Mouse (Mus musculus): ENCODE measurements around the gene E130308A19Rik.

The E130308A19Rik gene

DNA sequence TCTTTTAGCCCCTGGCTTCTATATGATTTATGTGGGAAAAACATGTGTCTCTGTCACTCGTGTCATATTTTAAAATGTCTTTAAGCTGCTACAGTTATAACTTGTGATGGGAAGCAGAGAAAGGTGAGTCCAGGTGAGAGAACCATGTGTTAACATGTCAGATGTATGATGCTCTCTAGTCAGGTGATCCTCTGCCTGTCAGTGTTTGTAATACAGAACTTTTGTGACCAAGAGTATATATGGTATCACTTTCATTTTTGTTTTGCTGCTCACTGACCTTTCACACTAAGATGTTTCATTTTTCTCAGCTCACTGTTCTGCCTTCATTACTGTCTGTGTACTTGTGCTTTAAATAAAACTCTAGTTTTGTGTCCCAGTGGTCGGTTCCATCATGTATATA, 102.8 kb downstream of the E130308A19Rik start:
- no peak for DNase-seq

- no peak for DNase-seq
Measured at GRCm38 (mm10) chr4:59731544-59731943, 105.5 kb downstream of the E130308A19Rik start.

DNA sequence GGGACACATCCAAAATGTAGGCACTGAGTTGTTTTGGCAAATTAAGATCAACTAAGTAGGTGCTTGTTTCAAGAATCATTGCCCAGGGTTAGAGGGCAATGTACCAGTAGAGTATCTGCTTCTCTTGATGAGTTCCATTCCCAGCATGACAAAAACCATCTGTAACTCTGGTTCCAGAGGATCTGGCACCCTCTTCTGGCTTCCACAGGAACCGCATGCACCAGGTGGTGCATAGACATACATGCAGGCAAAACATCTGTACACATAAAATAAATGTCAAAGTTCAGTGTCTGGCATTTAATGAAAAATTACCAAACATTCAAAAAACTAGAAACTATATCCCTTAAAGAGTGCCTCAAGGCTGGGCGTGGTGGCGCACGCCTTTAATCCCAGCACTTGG, 113.3 kb downstream of the E130308A19Rik start:
- DNase-seq = no peak

- no peak for DNase-seq
Measured at GRCm38 (mm10) chr4:59739882-59740281, 113.9 kb downstream of the E130308A19Rik start.

- peak; percentile 57 to 65 for DNase-seq
Measured at GRCm38 (mm10) chr4:59753491-59754140, 127.6 kb downstream of the E130308A19Rik start.

DNA sequence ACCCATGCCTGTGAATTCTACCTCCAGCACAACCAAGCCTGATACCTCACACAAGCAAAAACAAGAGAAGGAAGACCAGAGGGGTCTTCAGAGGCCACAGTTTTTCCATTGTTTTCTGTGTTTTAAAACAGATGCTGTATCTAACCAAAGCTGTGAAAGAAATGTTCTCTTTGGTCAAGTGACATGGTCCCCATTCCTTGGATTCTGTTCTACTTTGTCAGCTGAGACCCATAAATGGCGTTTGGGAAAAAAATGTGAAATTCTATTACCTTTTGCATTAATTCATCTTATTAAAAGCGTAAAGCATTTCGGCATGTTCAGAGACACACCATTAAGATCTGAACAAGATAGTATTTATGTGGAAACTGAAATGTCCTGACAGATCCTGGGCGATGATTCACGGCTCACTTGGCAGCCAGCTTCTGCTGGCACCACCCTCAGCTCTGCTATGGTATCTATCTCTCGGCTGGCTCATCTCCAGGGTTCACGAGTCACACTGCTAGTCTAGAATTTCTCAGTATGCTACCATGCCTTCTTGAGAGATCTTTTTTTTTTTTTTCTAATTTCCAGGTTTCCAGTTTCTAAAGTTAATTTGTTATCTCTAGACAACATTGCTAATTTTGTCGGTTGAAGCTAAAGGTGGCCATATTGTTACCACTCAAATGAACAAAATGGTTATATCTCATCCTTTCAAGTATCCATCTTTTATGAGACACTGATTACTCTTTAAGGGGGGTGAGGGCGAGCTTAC, 130.5 kb downstream of the E130308A19Rik start:
- DNase-seq = peak; percentile 95 to 96

GRCm38 (mm10) chr4:59757452-59758435, 131.7 kb downstream of the E130308A19Rik start:
- peak in 1 of 2 experiments; percentile 48 for DNase-seq

- no peak for DNase-seq
Measured at GRCm38 (mm10) chr4:59760016-59760415, 134.0 kb downstream of the E130308A19Rik start.

DNA sequence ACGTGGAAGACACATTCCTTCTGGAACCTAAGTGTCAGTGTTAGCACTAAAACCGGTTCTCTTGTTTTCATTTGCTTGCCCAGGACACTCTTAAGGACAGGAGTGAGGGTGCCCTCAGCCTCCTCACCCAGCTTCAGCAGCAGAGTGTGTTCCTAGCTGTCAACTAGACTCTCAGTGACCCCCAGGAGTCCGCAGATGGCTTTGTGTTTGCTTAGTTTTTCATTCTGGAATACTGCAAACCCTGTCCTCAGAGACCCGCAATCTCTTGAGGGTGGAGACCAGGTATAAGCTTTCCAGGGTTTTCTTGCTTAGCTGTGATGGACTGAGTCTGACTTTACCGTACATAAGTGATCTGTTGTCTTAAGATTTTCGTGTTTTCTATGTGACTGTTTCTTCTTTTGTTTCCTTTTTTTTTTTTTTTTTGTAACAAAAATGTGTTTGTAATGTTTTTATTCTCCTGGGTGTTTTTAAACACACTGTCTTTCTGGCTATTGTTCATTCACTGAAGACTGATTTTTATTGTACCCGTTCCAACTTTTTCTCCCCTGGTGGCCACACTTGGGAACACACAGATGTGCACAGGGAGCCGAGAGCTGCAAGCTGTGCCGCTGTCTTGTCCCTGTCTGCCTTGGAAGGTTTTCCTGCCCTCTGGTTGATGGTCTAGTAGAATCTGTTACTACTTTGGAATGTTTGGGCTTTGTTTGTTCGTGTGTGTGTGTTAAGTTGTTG, 134.8 kb downstream of the E130308A19Rik start:
- peak; percentile 40 to 56 for DNase-seq

GRCm38 (mm10) chr4:59761365-59761729, 135.3 kb downstream of the E130308A19Rik start:
- DNase-seq = no peak

- DNase-seq = no peak
Measured at GRCm38 (mm10) chr4:59764950-59765349, 138.9 kb downstream of the E130308A19Rik start.

DNA sequence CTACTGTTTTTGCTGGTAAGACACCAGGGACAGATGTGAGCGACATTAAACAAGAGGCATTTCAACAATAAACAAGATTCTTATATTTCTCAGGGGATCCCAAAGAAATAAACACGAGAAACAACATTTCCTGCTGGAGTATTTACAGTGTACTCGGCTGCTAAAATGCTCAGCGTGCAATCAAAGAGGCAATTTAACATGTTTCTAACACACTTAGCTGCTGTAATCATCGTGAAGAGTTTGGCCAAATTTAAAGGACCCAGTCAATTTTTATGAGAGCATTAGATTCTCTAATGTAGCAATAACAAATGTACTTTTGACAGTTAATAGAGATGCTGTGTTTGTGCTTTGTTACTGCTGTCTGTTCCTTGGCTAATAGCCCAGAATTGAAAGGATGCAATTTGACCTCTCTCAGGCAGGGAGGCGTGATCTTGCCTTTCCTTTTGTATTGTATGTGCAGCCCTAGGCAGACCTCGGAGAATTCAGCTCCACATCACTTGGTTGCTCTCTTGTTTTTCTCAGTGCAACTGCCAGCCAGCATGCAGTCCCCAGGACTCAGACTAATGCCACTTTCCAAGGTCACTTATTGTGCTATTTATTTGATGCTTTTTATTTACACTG, 139.5 kb downstream of the E130308A19Rik start:
- no peak for DNase-seq

- DNase-seq = no peak
Measured at GRCm38 (mm10) chr4:59767717-59768116, 141.7 kb downstream of the E130308A19Rik start.

DNA sequence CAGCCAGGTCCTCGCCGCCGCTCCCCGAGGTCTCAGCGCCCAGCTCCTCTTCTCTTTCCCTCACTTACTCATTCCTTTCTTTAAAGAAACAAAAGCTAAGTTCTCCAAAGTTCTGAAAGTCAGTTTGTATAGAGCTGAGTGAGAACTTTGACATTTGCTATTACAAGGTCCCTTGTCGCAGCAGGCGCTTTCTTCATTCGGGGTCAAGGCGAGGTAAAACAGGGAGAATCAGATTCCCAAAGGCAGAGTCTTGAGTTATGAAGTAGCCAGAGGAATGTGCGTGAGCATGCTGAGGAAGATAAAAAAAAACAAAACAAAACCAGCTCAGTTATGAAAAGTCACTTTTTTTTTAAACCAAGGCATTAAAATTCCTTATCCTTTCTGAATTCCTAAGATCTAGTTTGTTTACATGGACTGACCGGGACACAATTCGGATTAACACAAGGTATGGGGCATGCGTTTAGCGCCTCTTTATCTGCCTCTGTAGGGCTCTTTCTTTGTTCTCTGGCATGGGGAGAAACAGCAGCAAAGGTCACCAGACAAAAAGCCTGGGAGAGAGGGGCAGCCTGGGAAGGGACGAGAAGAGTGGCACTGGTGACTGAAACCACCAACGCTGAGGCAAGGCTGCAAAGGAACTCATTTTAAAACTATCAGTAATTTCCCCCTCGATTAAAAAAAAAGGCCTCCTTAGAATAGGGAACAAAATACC, 146.3 kb downstream of the E130308A19Rik start:
- no peak for DNase-seq

GRCm38 (mm10) chr4:59777828-59778227, 151.8 kb downstream of the E130308A19Rik start:
- no peak for DNase-seq

DNA sequence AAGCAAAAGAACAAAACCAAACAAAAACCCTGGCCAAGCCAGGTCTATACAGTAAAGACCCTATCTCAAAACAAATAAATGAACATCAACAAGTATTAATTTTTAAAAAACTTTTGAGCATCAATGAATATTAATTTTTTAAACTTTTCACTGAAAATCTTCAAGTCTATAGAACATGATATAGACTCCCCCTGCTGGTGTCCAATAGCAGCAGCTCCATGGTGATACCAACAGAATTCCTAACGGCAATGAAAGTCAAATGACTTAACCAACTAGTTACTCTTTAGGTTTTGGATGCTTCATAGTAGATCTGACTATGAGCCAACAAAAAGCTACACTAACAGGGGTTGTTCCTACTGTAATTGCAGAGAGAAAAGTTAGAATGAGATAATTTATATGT, 154.6 kb downstream of the E130308A19Rik start:
- peak; percentile 45 to 69 for DNase-seq

DNA sequence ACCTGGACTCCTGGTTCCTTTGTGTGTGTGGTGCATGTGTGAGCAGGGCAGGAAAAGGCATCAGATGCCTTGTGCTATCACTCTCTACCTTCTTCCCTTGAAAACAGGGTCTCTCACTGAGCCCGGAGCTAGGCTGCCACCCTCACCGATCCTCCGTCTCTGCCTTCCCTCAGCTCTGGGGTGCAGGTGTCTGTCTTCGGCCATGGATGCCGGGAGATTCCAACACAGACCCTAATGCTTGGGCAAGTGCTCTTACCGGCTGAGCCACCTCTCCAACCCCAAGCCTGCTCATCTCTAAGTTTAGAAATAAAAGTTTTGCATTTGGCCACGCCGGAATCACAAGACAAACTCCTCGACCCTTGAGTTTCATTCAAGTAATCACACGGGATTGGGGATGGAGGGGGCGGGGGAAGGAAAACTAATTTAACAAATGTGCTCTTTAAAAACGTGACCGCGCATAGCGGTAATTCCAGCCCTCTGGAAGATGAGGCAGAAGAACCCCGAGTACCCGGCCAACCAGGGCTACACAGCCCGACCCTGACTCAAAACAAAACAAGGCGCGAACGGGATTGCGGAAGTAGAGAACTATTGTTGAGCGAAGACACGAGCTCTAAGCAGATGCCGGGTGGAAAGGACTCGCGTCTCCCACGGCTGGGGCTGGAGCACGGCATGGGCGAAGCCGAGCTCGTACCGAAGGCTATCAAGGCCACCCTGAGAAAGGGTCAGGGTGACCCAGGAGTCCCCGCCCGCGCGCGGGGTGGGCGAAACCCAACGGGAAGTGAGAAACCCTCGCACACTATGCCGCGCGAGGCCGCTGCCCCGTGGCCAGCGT, 157.1 kb downstream of the E130308A19Rik start:
- peak in 1 of 2 experiments; percentile 11 for DNase-seq

DNA sequence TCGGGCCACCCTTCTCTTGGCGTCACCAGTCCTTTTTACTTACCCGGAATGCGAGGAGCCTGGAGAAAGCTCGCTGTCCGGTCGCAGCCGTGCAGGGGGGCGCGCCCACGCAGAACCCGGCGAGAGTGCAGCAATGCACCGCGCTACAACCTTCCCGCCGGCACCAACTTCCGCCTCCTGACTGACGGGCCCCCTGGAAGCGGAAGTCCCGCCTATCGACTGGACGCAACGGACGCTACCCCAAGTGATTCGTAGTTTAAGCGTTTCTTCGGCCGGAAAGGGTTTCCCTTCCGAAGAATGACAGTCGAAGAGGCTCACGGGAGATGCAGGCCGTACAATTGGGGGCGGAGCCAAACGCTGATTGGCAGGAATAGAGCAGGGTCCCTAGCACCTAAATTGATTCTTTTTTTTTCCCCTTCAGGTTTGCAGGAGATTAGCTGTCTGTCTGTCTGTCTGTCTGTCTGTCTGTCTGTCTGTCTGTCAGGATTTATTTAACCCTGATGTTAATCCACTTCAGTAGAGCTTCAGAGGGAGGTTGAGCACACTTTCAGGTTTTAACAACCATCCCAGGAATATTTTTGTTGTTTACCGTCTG, 157.8 kb downstream of the E130308A19Rik start:
- peak; percentile 97 for DNase-seq

DNA sequence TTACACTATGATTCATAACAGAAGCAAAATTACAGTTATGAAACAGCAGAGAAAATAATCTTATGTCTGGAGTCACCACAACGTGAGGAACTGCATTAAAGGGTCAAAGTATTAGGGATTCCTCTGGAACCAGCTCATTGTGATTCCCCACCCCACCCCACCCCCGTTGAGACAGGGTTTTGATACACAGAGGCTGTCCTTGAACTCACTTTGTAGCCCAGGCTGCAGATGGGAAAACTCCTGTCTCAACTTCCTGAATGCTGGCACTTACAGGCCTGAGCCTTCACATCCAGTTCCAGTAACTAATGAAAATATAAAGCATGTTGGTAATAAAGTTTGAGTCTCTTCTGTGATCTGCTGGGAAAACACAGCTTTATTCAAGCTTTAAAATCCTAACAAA, 159.4 kb downstream of the E130308A19Rik start:
- no peak for DNase-seq

- peak; percentile 91 to 94 for DNase-seq
Measured at GRCm38 (mm10) chr4:59786661-59787060, 160.7 kb downstream of the E130308A19Rik start.

Measured in cerebellum, postnatal 10 days (tissue).